Mouse (Mus musculus) mouse embryonic stem cell (cell line): ENCODE measurements at regions not wholly inside any gene's neighbourhood (a gene's known extent, or its start where the extent isn't known, plus 50 kb on each side); places are given as distances from the start of the nearest gene placed in this dataset.

Source experiments
- in situ Hi-C, 2 experiments: fragments of 300-500 bp; cut with MboI; formaldehyde crosslinking; loops; 1 replicate in 1 of 2; 3 replicates in 1 of 2; pipeline ENCODE4 v1.14.3; 2019 to 2020; ENCODE audit warnings: low sequenced_read_pairs in 2 of 2, low pct_unique_long_range_greater_than_20kb in 1 of 2, mixed read lengths in 1 of 2; ENCODE audit not compliant: unreplicated experiment in 1 of 2

DNA sequence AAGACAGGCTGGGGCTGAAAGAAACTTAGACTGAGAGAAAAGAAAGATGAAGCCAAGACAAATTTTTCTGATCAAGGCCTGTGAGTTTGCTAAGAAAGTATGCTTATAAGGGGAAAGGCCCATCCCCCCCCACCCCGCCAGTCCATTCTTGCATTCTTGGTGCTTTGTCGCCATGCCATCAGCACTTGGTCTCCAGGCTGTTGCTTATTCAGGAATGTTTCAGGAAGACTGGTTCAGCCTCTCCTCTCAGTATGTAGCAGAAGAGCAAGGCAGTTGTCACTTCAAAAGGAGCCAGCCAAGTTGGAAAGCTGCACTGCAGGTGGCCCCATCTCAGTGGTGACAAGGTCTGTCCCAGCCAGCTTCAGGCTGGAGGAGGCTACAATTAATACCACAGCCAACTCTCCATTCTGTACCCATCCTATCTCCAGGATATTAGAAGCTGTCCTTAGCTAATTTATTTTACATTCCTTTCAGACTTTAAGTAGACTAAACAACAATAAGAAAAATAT is 555.8 kb downstream of the Trib2 start:
- in situ Hi-C loops: no loop called here

DNA sequence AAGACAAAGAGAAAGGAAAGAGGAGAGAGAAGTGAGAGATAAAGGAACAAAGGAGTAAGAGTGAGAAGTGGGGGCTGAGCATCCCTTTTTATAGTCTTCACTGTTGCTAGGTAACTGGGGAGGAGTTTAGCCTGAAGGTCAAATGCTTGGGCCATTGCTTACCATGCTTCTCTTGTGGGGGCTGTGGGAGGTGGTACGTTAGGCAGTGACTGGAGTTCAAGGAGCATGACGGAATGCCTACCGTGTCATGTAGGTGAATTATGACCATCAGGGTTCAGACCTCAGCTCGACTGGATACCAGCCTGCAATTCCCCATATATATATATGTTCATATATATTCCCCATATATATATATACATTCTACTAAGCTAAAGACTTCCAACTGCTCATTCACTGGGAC is 571.8 kb downstream of the Trib2 start:
- in situ Hi-C loops: no loop called here

DNA sequence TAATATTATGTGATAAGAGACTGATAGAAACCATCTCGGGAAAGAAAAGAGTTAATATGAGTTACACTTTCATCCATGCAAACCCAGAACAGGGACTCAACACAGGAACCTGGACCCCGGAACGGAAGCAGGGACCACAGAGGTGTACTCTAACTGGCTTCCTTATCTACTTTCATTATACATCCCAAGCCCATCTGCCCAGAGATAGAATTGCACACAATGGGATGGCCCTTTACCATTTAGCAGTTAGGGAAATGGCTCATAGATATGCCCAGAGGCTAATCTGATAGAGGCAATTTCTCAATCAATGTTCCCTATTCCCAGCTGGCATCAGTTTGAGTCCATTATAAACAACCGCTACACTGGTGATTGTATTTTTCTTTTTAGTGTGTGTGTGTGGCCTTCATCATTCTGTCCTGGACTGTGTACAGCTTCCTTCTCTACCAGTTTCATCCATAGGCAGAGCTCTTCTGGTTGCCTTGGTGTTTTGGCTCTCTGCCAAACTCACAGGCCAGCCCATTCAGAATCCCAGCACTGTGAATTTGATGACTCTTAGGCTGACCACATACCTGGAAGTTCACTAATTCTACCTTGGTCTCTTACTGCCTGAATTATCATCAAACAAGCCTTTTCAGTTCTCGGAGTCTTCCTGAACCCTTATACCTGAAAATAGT is 594.1 kb downstream of the Trib2 start:
- in situ Hi-C loops: no loop called here

DNA sequence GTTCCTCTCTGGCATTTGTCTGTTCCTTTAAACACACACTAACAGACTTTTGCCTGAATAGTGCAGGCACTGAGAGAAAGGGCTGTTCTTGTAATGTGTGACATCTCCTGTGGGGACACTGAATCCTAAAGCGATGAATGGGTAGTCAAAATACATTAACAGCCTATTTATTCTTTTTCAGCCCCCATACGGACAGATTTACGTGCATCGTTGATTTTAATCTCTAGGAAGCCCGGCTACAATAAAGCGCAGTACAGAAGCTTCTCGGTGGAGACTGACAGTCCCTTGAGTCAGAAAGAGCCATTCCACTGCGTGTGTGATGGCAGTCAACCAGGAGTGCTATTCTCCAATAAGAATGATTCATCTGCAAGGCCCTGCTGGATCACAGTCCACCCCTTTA is 598.2 kb downstream of the Trib2 start:
- in situ Hi-C loops: no loop called here

DNA sequence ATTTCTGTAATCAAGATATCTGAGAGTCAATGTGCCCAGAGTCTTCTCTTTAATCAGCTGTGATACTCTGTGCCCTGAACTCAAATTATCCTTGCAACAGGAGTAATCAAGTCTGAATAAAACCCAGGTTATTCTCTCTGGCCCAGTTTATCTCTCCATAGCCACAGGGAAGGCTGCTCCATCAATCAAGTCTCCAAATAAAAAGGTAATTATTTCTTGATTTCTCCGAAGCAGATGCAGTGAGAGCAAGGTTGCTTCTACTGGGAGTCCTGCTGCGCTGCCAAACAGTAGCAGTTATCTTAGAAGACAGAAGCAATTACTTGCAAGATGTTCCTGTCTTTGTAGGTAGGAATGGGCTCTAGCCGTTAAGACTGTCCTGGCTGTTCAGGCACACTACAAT is 600.5 kb downstream of the Trib2 start:
- in situ Hi-C loops: no loop called here

DNA sequence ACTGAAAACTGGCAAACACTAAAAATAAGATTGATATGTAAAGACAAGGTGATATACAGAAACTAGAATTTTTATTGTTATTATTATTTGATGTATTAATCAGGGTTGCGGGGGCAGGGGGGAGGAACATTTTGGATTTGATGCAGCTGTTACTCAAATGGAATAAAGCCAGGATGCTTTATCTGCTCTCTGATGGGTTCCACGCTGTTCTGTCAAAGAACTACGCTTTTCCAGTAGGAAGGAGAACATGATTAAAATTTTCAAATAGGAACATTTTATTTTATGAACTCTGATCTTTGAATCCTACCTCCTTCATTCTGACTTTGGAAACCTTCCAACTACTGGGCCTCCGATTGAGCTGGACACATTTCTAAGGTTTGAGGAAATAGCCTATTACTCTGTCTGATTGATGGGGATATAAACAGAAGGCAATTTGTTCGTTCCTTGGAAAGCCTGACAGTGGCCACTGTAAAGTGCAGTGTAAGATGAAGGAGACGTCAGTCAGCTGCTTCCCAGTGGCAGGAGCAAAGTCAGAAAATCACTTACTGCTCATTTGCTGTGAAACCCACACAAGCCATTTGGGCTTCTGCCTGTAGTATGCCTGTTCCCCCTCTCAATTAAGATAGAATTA is 642.2 kb downstream of the Trib2 start:
- in situ Hi-C loops: no loop called here

DNA sequence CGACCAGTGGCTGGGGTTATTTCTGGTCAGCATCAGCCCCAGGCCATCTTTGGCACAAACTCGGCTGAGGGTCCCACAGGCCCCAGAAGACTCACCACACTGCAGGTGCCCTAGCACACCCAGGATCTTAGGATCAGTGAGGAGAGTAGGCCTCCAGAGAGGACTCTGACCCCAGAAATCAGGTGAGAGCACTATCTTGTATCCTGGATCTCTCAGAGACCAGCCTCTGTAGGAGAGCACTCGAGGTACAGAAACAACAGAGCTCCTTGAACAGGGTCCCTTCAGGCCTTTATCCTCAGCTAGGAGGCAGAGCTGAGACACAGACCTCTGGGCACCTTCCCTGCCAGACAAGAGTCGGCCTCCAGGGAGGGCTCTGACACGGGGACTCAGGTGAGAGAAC is 654.1 kb downstream of the Trib2 start:
- in situ Hi-C loops: no loop called here

DNA sequence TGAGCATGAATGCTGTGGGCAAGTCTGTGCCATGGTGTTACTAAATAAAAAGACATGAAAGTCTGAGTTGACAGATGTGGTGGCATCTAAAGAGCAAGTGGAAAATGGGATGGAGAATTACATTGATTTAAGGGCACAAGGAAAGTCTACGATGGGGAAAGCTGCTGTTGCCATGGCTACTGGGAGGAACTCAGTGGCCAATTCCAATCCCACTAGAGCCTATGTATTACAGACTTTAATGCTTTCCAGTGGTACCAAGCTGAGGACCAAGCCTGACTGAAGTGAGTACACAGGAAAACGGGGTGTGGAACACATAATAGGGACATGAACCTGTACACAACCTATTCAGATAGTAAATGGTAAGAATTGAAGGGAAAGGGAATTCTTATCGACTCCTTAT is 654.9 kb downstream of the Trib2 start:
- in situ Hi-C loops: no loop called here

DNA sequence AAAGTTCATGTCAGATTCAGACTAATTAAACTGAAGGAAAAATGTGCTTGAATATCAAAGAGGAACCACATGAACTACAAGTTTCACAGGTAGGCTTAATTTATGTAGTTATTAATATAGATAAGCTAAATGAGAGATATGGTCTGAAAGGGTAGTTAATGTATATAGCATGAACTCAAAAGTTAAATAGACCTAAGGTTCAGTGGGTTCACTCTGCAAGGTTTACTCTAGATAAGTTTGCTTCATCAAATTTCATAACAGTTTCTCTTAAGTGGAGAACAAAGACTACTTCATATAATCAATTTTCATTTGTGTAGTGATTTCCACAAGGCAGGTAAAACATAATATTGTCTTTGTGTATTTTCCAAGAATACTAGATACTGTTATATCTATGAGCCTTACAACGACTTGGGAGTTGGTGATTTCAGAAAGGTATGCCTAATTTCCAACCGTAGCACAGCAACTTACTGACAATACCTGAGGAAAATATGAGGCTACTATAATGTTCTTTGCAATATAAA is 656.2 kb downstream of the Trib2 start:
- in situ Hi-C loops: no loop called here

DNA sequence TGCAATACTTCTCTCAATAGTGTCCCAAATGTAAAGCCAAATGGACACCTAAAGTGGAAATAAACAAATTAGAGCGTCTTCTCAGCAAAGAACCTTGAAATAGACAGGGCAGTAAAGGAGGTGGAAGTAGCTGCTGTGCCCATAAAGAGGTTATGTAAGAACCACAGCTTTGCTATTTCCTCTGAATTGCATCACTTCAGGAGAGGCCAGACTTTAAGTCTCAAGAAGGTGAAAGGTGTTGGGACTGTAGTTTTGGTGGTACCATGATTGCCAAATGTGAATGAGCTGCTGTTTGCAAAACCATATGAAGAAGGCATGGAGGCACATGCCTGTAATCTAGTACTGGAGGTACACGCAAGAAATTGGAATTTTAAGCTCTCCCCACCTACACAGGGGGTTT is 670.3 kb downstream of the Trib2 start:
- in situ Hi-C loops: no loop called here

DNA sequence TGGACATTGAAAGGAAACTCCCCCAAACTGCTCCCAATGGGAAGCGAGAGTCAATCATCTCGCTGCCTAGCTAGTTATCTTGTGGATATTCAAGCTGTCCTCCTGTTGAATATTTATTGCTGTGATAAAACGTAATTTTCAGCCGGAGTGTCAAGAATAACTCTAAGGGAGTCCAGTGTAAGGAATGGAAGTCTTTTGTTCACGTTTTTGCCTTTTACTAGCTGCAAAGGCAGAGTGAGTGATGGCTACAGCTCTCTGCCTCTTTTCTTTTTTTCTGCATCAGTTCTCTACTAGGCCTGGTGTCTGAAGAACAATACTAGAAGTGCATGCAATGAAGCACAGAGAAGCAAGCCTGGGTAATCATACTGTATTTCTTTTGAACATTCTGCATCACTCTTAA is 679.7 kb downstream of the Trib2 start:
- in situ Hi-C loops: no loop called here

DNA sequence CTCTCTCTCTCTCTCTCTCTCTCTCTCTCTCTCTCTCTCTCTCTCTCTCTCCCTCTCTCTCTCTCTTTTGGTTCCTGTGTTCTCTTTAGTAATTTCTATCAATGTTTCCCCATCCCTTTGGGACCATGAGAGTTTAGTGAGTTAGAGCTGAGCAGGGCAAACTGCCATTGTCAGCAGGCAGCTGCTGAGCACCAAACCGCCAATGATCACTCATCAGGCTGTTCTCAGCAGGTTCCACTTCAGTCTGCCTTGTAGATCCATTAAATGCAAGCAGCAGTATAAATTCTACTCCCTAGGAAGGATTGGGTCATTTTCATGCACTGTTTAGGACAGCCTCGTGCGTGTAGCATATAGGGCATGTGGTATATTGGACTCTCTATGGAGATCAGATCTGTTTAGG is 692.5 kb downstream of the Trib2 start:
- in situ Hi-C loops: no loop called here

DNA sequence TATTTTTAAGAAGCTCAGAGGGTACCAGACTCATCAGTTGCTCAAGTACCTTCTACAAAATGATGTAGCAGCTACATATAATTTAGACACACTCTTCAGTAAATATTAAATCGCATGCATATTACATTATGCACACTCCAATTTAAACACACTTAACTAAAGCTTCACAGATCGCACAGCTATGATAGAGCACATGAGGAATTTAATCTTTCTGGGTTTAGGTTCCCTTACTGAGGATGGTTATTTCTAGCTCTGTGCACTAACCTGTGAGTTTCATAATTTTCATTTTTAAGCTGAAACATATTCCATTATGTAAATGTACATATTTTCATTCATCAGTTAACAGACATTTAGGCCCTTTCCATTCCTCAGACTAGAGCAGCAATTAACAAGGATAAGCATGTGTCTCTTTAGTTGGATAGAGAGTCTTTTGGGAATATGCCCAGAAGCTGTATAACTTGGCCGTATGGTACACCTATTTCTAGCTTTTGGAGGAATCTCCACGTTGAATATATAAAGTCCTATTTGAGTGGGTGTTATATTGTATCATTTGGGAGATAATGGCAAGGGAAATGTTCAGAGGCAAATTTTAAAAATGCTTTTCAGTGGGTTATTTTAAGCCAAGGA is 694.0 kb downstream of the Trib2 start:
- in situ Hi-C loops: no loop called here

DNA sequence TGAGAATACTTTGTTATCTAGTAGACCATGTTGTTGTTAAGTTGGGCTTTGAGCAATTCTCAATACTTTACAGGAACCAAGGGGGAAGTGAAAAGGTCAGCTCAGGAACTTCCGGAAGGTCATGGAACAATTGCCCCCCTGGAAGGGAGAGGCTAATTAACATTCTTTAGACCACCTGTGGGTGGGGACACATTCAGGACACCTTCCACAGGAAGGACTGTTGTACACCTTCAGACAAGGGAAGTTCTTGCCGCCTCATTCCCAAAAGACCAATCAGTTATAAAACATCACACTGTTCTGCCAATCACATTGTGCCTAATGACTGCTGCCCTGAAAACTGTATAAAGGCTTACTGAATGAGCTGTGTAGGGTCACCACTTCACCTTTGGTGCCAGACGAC is 701.2 kb downstream of the Trib2 start:
- in situ Hi-C loops: no loop called here

DNA sequence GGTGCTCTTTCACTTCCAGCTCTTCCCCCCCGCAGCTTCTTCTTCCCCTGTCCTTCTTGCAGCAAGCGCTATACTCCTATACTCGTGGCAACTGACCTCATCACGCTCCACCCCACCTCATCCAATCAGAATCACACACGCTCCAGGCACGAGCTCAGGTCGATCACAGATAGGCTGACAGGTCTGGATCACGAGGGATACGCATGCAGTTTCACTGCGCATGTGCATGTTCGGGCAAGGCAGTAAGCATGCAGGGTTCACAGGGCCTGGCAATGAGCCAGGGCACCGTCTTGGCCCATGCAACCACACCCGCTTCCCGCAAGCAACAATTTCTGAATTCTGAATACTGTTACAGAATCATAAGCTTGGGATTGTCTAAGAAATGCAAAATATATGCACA is 701.9 kb downstream of the Trib2 start:
- in situ Hi-C loops: no loop called here

DNA sequence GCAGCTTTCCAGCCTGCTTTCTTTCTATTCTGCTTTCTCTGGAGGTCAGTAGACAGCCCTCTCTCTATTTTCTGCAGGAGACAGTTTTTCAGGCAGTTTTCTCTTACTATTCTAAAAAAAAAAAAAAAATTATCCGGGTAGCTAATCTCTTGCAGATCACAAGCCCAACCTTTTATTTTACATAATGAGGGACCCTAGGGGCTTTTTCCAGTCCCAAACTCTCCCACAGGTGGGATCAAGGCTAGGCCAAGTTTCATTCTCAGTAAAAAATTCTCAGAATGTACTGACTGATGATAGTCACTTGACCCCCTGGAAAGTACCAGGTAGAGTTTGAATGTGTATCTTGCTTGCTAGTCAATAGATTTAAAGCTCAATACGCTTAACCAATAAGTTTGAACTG is 705.7 kb downstream of the Trib2 start:
- in situ Hi-C loops: no loop called here

DNA sequence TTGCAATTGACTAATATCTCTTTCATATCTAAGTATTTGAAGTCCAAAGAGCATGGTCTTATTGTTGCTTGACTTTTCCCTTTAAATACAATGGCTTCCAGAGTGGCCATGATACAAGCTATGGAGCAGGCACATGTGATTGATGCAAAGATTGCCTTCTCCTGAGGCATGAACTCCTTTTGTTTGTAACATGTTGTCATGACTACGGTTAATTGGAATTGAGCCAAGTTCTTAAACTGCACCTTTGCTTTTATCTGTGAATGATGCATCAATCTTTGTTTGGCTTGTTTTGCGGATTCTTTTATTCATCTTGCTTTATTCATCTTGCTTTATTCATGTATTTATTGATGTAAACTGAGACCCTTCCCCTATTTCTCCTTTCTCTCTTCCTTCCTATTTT is 711.8 kb downstream of the Trib2 start:
- in situ Hi-C loops: no loop called here

DNA sequence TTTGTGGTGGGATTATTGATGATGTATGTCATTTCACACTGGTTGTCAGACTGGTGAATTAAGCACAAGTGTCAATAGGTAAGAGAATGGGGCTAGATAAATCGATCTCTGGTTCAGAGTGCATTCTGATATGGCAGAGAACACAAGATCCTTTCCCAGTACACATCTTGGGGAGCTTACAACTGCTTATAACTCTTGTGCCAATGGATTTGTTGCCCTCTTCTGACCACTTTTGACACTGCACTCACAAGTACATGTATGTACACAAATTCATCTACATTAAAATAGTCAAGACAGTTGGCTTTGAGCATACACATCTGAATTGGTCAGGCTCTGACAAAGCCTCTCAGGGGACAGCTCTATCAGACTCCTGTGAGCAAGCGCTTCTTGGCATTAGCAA is 738.1 kb downstream of the Trib2 start:
- in situ Hi-C loops: no loop called here

DNA sequence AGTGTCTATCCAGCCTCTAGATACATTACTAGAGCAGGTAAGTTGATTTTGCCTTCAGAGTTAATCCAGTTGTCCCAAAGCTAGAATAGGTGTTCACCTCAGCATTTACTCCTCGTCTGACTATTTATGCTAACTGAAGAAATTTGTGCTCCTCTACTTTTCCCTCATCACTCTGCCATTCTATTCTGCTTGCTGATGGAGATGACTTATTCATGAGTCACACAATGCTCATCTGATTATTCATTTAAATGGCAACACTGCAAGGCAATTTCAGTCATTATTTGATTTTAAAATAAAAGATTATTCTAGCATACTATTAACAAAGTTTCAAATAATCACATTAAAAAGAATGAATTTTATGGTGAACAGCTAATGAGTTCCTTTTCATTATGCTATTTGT is 752.4 kb downstream of the Trib2 start:
- in situ Hi-C loops: no loop called here

DNA sequence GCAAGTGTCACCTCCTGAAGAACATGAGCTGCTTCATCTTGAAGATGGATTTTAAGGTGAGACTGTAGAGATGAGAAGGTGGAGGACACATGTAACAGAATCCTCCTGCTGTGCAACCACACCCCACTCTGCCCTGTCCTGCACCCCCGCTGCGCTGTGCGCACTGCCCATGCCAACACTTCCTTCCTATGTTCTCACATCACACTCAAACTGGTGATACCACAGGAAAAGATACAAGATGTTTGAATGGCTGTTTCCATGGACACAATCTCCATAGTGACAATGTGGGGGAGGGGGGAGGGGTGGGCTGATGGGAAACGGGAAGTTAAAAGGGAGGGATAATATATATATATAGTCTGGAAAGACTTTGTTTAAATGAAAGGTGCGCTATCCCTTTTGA is 765.3 kb downstream of the Trib2 start:
- in situ Hi-C loops: no loop called here
